Mouse (Mus musculus) ovary, postnatal 14 days (tissue): ENCODE measurements around the gene Senp1.

Source experiments
- DNase-seq: peaks from one replicate; pipeline ENCODE4 v3.0.0; 2022; ENCODE audit warnings: low spot score

The Senp1 gene

GRCm38 (mm10) chr15:98002113-98002990 is 91.2 kb downstream of the Senp1 start:
- no peak for DNase-seq

DNA sequence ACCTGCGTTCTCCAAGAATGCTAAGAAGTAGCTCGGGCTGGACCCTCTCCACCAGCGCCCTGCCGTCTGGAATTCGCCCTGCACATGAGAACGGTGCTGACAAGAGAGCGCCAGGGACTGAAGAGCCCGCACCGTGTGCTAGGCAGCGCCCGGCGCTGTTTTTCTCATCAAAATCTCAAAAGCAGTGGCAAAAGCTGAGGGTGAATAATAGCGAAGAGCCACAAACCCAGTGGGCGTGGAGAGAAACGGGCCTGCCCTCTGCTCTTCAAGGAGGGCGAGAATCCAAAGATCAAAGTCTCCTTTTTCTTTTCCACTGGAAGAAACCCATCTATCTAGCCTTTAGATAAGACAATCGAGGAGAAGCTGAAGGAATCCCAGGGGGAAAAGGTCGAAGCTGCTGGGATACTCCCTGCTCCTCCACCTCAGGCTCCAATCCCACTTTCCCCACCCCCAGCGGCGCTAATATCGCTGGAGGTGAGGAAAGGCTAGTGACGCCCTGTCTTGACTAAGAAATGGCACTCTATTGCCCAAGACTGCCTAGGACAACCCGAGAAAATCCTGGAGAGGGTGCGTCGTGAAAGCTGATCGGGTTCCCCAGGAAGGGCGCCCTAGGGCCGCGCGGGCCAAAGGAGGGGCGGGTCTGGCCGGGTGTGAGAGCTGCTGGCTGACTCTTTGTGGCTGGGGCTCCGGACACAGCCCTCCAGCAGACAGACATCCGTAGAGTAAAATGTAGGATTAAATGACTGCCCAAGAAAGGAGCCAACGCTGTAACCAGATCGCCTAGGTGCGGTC is 92.0 kb downstream of the Senp1 start:
- no peak for DNase-seq

DNA sequence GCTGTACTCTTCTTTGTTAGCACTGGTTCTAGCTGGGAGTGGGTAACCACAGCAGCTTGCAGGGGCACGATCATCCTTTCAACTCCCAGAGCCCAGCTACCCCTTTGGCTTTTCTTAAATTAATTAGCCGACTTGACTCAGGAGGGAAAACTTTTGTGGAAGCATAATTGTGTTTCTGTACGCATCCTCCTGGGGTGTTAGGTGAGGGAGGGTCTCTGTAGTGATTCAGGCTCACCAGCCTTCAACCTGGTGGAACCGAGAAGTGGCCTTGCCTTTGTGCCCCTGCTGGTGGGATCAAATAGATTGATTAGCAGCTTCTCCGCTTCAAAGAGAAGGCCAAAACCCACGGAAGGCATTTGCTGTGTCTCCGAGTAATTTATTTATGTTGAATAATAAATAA is 93.6 kb downstream of the Senp1 start:
- DNase-seq: no peak

GRCm38 (mm10) chr15:97999546-97999945 is 94.0 kb downstream of the Senp1 start:
- DNase-seq: no peak

DNA sequence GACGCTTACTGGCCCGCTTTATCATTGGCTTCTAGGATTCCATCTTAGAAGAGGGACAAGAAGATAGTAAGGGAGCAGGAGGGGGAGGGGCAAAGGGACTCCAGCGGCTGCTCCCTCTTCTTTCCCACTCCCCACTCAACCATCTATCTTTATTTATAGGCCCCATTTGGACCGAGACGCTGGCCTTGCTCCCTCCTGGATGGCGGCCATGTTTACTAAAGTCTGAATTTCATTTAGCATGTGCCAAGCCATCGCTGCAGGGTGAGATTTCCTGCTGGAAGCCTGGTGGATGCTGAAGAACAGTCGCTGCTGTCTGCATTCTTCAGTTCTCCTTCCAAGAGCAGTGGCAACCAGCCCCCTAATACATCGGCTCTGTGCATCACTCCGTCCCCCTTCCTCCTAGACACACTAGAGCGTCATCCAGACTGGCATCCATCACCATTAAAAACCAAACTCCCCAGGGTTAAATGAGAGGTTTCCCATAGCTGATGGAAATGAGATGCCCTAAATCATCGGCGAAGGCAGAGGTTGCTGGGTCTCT is 96.8 kb downstream of the Senp1 start:
- DNase-seq: no peak

- peak; percentile 66 for DNase-seq
Measured at GRCm38 (mm10) chr15:97992712-97993286, 100.7 kb downstream of the Senp1 start.

- DNase-seq: no peak
Measured at GRCm38 (mm10) chr15:97992027-97992711, 101.4 kb downstream of the Senp1 start.

DNA sequence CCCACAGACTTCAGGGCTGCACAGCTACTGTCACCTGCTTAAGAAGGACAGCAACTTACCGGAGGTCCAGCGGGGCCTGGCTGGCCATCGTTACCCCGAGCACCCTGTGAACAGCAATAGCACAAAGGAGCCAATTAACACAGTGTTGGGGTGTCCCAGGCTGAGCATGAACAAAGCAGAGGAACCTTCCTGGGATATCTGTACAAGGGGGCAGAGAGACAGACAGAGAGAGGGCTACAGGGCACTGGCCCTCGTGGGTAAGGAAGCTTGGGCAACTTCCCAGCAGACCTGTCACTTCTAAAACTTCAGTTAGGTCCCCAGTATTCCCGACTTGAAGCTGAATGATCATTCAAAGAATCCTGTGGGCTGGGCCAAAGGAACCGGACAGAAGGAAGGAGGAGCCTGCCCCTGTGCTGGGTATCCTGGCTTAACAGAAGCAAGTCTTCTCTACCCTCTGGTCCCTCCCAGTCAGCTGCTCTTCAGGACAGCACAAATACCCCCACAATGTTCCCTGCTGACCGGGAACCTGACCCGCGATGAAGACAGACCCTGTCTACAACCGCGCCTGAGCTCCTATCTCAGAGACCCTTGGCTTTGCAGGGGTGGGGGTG is 102.2 kb downstream of the Senp1 start:
- no peak for DNase-seq

DNA sequence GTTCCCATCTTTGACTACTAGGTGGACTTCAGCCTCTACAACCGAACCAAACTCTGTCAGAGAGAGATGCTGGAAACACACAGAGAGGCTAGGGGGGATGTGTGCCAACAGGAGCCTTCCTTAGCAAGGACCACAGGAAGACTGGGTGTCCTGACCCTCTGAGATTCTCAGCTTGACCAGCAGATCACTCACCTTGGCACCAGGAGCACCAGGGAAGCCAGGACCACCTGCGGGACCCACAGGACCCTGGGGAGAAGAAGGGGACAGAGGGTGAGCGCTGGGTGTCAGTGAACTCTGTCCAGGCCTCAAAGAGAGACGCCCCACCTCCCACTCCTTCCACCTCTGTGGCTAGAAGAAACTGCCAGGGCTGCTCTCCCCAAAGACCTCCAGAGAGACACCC is 102.8 kb downstream of the Senp1 start:
- no peak for DNase-seq

DNA sequence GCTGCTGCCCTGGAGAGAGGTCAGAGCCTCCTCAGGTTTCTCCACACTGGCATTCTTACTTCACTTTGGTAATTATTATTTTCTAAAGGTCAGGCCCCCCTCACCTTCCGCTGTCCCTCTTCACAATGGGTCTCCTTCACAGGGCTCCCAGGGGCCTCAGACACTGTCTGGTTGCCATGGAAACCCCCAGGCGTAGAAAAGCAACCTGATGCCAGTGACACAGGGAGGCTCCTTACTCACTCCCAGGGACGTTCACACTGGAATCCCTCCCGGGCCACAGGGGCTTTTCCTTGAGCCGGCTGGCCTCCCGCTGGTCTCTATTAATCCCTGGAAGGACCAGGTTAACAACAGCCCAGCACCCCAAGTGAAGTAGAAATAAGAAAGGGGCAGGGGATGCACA is 103.4 kb downstream of the Senp1 start:
- DNase-seq: no peak

DNA sequence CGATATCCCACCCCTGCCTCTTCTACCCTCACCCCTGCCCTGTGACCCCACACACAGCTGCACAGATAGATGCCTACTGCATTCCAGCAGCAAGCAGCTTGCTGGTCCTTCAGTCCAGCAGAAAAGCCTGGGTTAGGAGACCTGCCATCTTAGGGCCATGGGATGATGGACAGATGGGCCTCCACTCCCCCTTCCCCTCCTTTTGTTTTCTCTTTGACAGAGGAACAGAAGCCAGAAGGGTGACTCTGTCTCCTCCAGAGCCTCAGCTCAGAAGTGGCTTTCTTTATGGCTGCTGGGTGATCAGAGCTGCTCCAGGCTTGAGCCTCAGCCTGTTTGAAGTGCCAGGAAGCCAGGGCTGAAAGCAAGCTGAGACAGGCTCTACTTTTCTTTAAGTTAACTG is 104.0 kb downstream of the Senp1 start:
- DNase-seq: no peak
